Mouse (Mus musculus): ENCODE measurements around the gene Npdc1. TPM values are rescaled to one million over a fixed set of nuclear protein-coding genes. Genes with fewer than 3 reads are reported as not detected.
A peak's percentile ranks its signal among the peaks of the same experiment; 100 is the strongest.

Gene Npdc1
- total RNA-seq, 2 experiments from 2014 or later = 429 to 433 TPM

DNA sequence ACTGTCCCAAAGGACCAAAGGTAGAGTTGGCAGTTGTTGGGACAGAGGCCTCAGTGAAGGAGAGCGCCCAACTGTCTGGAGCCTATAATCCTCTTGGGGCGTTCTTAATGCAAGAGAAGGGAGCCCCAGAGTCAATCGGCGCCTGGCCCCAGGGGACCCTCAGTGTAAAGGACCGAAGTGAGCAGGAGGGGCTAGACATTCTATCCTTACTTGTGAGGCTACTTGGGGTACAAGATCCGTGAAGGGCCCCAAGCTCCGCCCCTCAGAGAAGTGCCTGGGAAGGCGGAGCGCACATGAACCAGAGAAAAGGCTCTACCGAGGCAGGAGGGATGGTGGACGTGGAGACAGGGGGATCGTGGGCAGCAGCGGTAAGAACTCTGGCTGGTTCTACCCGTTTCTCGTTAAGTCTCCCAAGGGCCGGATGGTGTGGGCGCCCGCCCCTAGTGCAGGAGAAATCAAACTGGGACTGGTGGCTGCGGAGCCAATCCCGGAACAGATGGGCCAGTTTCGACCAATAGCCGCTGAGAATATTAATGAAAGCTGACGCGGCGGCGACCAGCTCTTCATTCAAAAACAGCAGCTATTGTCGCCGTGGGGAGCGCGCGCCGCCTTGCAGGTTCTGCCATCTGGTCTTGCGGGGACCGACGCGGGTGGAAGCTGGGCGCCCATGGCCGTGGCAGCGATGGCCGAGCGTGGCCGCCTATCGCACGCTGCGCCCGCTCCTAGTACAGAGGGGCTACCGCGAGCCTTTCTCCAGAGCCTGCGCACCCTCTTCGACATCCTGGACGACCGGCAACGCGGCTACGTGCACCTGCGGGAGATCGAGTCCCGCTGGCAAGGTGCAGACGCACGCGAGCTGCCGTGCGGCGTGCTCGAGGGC lies 27.1 kb upstream of the Npdc1 start, which contains the start of gene Sapcd2:
Gene Sapcd2, plus strand, starts transcription at position 558 of the 880 bp plus-strand sequence.
- Histone ChIP-seq H3K27ac (peak within 1 kb of the TSS; percentile 76), H3K4me3 (peak within 1 kb of the TSS; percentile 58)
- peak; percentile 84 to 91 for DNase-seq (ENCODE audit: low spot score in 2 of 2)
- TF ChIP-seq CTCF (conservative IDR thresholded peaks at IDR 0.05) = 0 out of 2 replicates have a peak, but pooled peaks have one; percentile 4

- DNase-seq (ENCODE audit: low spot score in 2 of 2) = no peak
- Histone ChIP-seq H3K27ac (no peak overlapping the region), H3K4me3 (peak overlapping the region; percentile 58)
- TF ChIP-seq CTCF (conservative IDR thresholded peaks at IDR 0.05) = no peak
Measured at GRCm38 (mm10) chr2:25372644-25373391, 26.3 kb upstream of the Npdc1 start.

- DNase-seq (ENCODE audit: low spot score in 2 of 2) = no peak
- Histone ChIP-seq H3K4me3 (peak overlapping the region; percentile 58; the same call in 1 of the 2 replicates), H3K27ac (no peak overlapping the region)
- TF ChIP-seq CTCF (conservative IDR thresholded peaks at IDR 0.05) = no peak
Measured at GRCm38 (mm10) chr2:25373431-25373830, 25.7 kb upstream of the Npdc1 start.

GRCm38 (mm10) chr2:25376589-25376988 lies 22.6 kb upstream of the Npdc1 start:
- TF ChIP-seq CTCF (conservative IDR thresholded peaks at IDR 0.05) = peak; percentile 92
- H3K27ac ChIP-seq = no peak overlapping the region
- H3K4me3 ChIP-seq = no peak overlapping the region
- peak; percentile 41 to 60 for DNase-seq (ENCODE audit: low spot score in 2 of 2)

DNA sequence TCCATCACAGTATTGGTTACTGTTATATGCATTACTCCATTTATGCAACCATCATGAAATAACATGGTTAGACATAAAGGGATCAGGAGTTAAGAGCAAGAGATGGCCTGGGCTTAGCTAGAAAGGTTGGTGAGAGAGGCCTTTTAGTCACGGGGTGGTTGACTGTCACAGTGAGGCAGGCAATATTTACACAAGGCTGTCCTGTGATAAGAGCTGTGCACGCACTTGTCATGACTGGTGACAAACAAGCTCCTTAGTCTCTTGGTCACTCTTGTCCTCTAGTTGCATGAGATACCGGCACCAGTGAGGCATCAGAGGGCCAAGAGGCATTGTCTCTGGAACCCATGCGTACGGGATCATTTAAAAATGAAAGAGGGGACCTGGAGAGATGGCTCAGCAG lies 14.7 kb upstream of the Npdc1 start:
- DNase-seq (ENCODE audit: low spot score in 2 of 2) = no peak
- Histone ChIP-seq H3K27ac (no peak overlapping the region), H3K4me3 (no peak overlapping the region)
- TF ChIP-seq CTCF (conservative IDR thresholded peaks at IDR 0.05) = no peak

DNA sequence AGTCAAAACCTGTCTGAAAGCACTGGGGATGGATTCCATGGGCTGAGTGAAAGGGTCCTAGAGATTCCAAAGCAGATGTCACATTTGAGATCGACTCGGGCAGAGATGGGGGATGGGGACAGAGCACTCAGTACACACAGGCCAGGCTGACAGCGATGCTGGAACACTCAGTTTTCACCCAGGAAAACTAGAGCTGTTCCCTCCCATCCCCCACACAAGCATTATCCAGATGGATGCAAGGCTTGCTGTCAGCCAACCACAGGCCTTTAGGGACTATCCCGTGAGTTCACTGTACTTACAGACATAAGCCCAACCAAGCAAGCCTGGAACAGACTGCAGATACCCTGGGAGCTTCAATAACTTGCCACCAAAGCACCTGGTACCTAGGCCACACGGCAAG lies 7.9 kb upstream of the Npdc1 start:
- Histone ChIP-seq H3K4me3 (no peak overlapping the region), H3K27ac (no peak overlapping the region)
- no peak for DNase-seq (ENCODE audit: low spot score in 2 of 2)
- no peak for TF ChIP-seq CTCF (conservative IDR thresholded peaks at IDR 0.05)

- H3K27ac ChIP-seq = peak overlapping the region; percentile 77
- DNase-seq (ENCODE audit: low spot score in 2 of 2) = peak; percentile 52 to 54
- no peak for TF ChIP-seq CTCF (conservative IDR thresholded peaks at IDR 0.05)
- no peak overlapping the region for H3K4me3 ChIP-seq
Measured at GRCm38 (mm10) chr2:25394281-25395221, 4.6 kb upstream of the Npdc1 start.

DNA sequence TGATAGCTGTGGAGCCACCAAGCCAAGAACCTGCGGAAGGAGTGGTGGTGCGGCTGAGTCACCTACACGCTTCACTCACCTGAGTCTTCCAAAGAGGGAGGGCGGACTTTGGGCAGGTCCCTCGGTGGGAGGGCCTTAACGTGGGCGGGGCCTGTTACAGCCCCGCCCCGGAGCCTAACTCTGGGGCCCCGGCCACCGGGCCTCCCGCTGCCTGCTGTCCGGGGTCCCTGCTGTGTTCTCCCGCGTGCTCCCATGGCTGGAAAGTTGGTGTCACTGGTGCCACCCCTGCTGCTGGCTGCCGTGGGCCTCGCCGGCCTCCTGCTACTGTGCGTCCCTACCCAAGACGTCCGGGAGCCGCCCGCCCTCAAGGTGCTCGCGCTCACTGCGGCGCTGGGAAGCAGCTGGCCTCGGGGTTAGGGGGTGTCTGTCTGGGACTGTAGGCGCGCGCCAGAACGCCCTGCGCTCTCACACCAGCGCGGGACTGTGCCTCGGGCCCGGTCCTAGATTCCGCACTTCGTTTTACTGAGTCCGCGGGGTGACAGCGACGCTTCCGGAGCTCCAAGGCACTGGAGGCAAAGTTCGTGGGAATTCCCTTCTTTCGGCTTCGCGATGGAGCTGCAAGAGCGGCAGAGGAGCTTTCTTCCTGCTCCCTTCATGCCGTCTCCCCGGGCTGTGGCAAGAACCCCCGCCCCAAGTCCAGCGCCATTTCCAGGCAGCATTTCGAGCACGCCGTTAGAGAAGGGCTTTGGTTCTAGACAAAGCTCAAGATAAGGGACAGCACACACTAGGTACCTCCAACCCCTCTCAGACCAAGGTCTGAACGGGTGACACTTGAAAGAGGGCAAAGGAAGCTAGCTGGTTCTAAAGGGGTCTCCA lies 3.2 kb upstream of the Npdc1 start, which contains the start of gene Entpd2:
Gene Entpd2, plus strand, starts transcription at position 154 of the 876 bp plus-strand sequence.
- peak; percentile 42; the same call in 1 of the 2 replicates for TF ChIP-seq CTCF (conservative IDR thresholded peaks at IDR 0.05)
- no peak for DNase-seq (ENCODE audit: low spot score in 2 of 2)
- H3K4me3 ChIP-seq = peak within 1 kb of the TSS; percentile 56
- H3K27ac ChIP-seq = peak within 1 kb of the TSS; percentile 77

DNA sequence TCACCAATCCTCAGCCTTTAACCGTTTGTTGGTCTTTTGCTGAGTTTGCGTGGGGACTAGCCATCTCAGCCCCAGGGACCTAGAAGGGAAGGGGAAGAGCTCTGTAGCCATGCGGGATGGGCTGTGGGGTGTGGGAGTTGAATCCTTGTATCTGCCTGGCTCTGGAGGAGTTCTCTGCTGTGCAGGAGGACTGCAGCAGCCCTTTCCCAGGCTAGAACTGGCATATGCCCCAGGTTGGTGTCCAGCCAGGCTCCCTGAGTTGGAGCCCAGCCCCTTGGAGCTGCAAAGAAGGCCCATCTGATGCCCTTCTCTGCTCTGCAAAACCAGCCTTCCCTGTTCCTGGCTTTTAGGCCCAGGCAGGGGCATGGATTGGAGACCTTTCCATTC lies 2.6 kb upstream of the Npdc1 start:
- Histone ChIP-seq H3K27ac (peak overlapping the region; percentile 77), H3K4me3 (peak overlapping the region; percentile 56)
- DNase-seq (ENCODE audit: low spot score in 2 of 2) = peak in 1 of 2 experiments; percentile 60
- no peak for TF ChIP-seq CTCF (conservative IDR thresholded peaks at IDR 0.05)

GRCm38 (mm10) chr2:25397010-25397409 lies 2.1 kb upstream of the Npdc1 start:
- TF ChIP-seq CTCF (conservative IDR thresholded peaks at IDR 0.05) = no peak
- peak overlapping the region; percentile 56; the same call in 1 of the 2 replicates for H3K4me3 ChIP-seq
- DNase-seq (ENCODE audit: low spot score in 2 of 2) = no peak
- H3K27ac ChIP-seq = peak overlapping the region; percentile 77

DNA sequence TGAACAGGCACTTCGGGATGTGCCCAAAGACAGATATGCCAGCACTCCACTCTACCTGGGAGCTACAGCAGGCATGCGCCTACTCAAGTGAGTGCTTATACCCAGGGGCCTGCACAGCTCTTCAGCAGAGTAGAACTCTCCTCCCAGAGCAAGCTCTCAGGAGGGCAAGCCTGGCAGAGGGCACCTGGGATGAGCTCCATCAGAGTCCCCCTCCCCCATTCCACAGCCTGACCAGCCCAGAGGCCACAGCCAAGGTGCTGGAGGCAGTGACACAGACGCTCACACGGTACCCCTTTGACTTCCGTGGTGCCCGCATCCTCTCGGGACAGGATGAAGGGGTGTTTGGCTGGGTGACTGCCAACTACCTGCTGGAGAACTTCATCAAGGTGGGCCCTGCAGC lies 1.1 kb upstream of the Npdc1 start:
- TF ChIP-seq CTCF (conservative IDR thresholded peaks at IDR 0.05) = no peak
- no peak overlapping the region for H3K4me3 ChIP-seq
- H3K27ac ChIP-seq = no peak overlapping the region
- DNase-seq (ENCODE audit: low spot score in 2 of 2) = no peak
